Mouse (Mus musculus): ENCODE measurements at regions not wholly inside any gene's neighbourhood (a gene's known extent, or its start where the extent isn't known, plus 50 kb on each side); places are given as distances from the start of the nearest gene placed in this dataset.
A peak's percentile ranks its signal among the peaks of the same experiment; 100 is the strongest.
"Not testable (repeated sequence)": the region's sequence is repeated elsewhere in the genome, so short reads cannot be mapped to it uniquely, and the experiment has no call there.

GRCm38 (mm10) chr10:46741098-46741497 lies 1163.5 kb downstream of the Hace1 start:
- H3K36me3 ChIP-seq (ENCODE audit: control insufficient read depth, insufficient read depth, low read length), result no peaks in the 10 kb centered on the region
- H3K27ac ChIP-seq, result no peak overlapping the region
- TF ChIP-seq CTCF (IDR thresholded peaks at IDR 0.05) (no peak), EP300 (IDR thresholded peaks at IDR 0.05; ENCODE audit: insufficient read depth, low read depth, low read length) (no peak), POLR2A (IDR thresholded peaks at IDR 0.05; ENCODE audit: insufficient read depth, low read depth, low read length) (no peak)
- H3K27me3 ChIP-seq (ENCODE audit: control insufficient read depth, insufficient read depth, low read length), result no peaks in the 10 kb centered on the region
- no peak overlapping the region for H3K9ac ChIP-seq (ENCODE audit: low read depth, low read length)
- no peaks in the 10 kb centered on the region for H3K4me1 ChIP-seq (ENCODE audit: control insufficient read depth, insufficient read depth, low read length)
- H3K79me2 ChIP-seq (replicated peaks; ENCODE audit: control insufficient read depth, insufficient read depth, low read length), result no peaks in the 10 kb centered on the region
- intact Hi-C loops (cut with DNase I), result no loop called here
- no peak overlapping the region for H3K4me3 ChIP-seq
- 85% methylated on average over 3 of the region's 3 CpGs for WGBS
- no peak for DNase-seq

DNA sequence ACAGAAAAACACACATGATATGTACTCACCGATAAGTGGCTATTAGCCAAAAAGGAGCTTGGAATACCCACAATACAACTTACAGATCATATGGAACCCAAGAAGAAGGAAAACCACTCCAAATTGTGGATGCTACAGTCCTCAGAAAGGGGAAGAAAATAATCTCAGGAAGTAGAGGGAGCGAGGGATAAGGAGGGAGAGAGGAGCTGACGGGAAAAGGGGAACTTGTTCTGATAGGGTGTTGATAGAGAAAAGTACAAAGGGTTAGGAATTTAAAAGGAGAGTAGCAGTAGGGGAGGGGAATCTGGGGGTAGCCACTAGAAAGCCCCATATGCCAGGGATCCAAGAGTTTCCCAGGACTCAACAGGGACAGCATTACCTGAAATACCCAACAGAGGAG lies 1164.5 kb downstream of the Hace1 start:
- no peaks in the 10 kb centered on the region for H3K27me3 ChIP-seq (ENCODE audit: control insufficient read depth, insufficient read depth, low read length)
- no peak for DNase-seq
- H3K36me3 ChIP-seq (ENCODE audit: control insufficient read depth, insufficient read depth, low read length), result no peaks in the 10 kb centered on the region
- H3K4me3 ChIP-seq, result no peak overlapping the region
- H3K9ac ChIP-seq (ENCODE audit: low read depth, low read length), result no peak overlapping the region
- H3K27ac ChIP-seq, result no peak overlapping the region
- intact Hi-C loops (cut with DNase I), result no loop called here
- no peak for TF ChIP-seq EP300 (IDR thresholded peaks at IDR 0.05; ENCODE audit: insufficient read depth, low read depth, low read length)
- TF ChIP-seq CTCF (IDR thresholded peaks at IDR 0.05), result no peak
- no peak for TF ChIP-seq POLR2A (IDR thresholded peaks at IDR 0.05; ENCODE audit: insufficient read depth, low read depth, low read length)
- WGBS, result 40% methylated on average over 3 of the region's 3 CpGs
- no peaks in the 10 kb centered on the region for H3K4me1 ChIP-seq (ENCODE audit: control insufficient read depth, insufficient read depth, low read length)
- no peaks in the 10 kb centered on the region for H3K79me2 ChIP-seq (replicated peaks; ENCODE audit: control insufficient read depth, insufficient read depth, low read length)

- TF ChIP-seq CTCF (IDR thresholded peaks at IDR 0.05) (no peak), EP300 (IDR thresholded peaks at IDR 0.05; ENCODE audit: insufficient read depth, low read depth, low read length) (no peak), POLR2A (IDR thresholded peaks at IDR 0.05; ENCODE audit: insufficient read depth, low read depth, low read length) (no peak)
- no peaks in the 10 kb centered on the region for H3K27me3 ChIP-seq (ENCODE audit: control insufficient read depth, insufficient read depth, low read length)
- H3K36me3 ChIP-seq (ENCODE audit: control insufficient read depth, insufficient read depth, low read length), result no peaks in the 10 kb centered on the region
- no peaks in the 10 kb centered on the region for H3K79me2 ChIP-seq (replicated peaks; ENCODE audit: control insufficient read depth, insufficient read depth, low read length)
- H3K27ac ChIP-seq, result no peak overlapping the region
- no peak overlapping the region for H3K4me3 ChIP-seq
- no peaks in the 10 kb centered on the region for H3K4me1 ChIP-seq (ENCODE audit: control insufficient read depth, insufficient read depth, low read length)
- no peak overlapping the region for H3K9ac ChIP-seq (ENCODE audit: low read depth, low read length)
- intact Hi-C loops (cut with DNase I), result no loop called here
- no peak for DNase-seq
- 86% methylated on average over 1 of the region's 1 CpGs for WGBS
Observed at GRCm38 (mm10) chr10:46760923-46761322, 1183.3 kb downstream of the Hace1 start.

GRCm38 (mm10) chr10:46778729-46779128 lies 1201.1 kb downstream of the Hace1 start:
- no peak for DNase-seq
- TF ChIP-seq EP300 (IDR thresholded peaks at IDR 0.05; ENCODE audit: insufficient read depth, low read depth, low read length) (no peak), POLR2A (IDR thresholded peaks at IDR 0.05; ENCODE audit: insufficient read depth, low read depth, low read length) (no peak), CTCF (IDR thresholded peaks at IDR 0.05) (no peak)
- H3K79me2 ChIP-seq (replicated peaks; ENCODE audit: control insufficient read depth, insufficient read depth, low read length), result no peaks in the 10 kb centered on the region
- H3K9ac ChIP-seq (ENCODE audit: low read depth, low read length), result no peak overlapping the region
- no peaks in the 10 kb centered on the region for H3K36me3 ChIP-seq (ENCODE audit: control insufficient read depth, insufficient read depth, low read length)
- WGBS, result 73% methylated on average over 2 of the region's 2 CpGs
- H3K27ac ChIP-seq, result no peak overlapping the region
- no peaks in the 10 kb centered on the region for H3K4me1 ChIP-seq (ENCODE audit: control insufficient read depth, insufficient read depth, low read length)
- H3K4me3 ChIP-seq, result no peak overlapping the region
- no peaks in the 10 kb centered on the region for H3K27me3 ChIP-seq (ENCODE audit: control insufficient read depth, insufficient read depth, low read length)
- intact Hi-C loops (cut with DNase I), result no loop called here

- intact Hi-C loops (cut with DNase I); H3K4me3 ChIP-seq; H3K4me1 ChIP-seq (ENCODE audit: control insufficient read depth, insufficient read depth, low read length); H3K27ac ChIP-seq; H3K79me2 ChIP-seq (replicated peaks; ENCODE audit: control insufficient read depth, insufficient read depth, low read length); H3K27me3 ChIP-seq (ENCODE audit: control insufficient read depth, insufficient read depth, low read length); H3K9ac ChIP-seq (ENCODE audit: low read depth, low read length); H3K36me3 ChIP-seq (ENCODE audit: control insufficient read depth, insufficient read depth, low read length): not testable (repeated sequence)
- DNase-seq, result peak; percentile 54 to 61
- WGBS, result 9% methylated on average over 7 of the region's 7 CpGs
Observed at GRCm38 (mm10) chr10:46785723-46786122, 1208.1 kb downstream of the Hace1 start.

DNA sequence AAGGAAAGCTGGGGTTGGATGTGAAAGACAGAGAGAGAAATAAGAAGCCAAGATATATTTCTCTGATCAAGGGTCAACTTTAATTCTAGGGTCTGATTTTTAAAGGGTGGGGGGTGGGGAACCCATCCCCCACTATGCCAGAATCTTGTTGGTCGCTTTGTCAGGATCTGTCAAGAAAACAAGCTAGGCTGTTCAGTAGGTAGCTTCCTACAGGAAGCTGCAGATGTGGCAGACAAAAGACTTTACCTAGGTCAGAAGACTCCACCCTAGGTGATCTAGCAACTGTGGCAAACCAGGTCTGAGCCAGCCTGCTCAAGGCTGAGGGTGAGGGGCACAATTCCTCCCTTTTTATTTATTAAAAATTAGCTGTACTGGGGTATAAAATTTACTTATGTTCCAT lies 1236.6 kb downstream of the Hace1 start:
- 74% methylated on average over 1 of the region's 1 CpGs for WGBS

More for the DNA sequence above, 1236.6 kb downstream of the Hace1 start:
- DNase-seq, result no peak
- H3K79me2 ChIP-seq (replicated peaks; ENCODE audit: control insufficient read depth, insufficient read depth, low read length), result no peaks in the 10 kb centered on the region
- intact Hi-C loops (cut with DNase I), result no loop called here
- H3K9ac ChIP-seq (ENCODE audit: low read depth, low read length), result no peak overlapping the region
- H3K27ac ChIP-seq, result no peak overlapping the region
- TF ChIP-seq EP300 (IDR thresholded peaks at IDR 0.05; ENCODE audit: insufficient read depth, low read depth, low read length) (no peak), CTCF (IDR thresholded peaks at IDR 0.05) (no peak), POLR2A (IDR thresholded peaks at IDR 0.05; ENCODE audit: insufficient read depth, low read depth, low read length) (no peak)
- H3K4me3 ChIP-seq, result no peak overlapping the region
- no peaks in the 10 kb centered on the region for H3K27me3 ChIP-seq (ENCODE audit: control insufficient read depth, insufficient read depth, low read length)
- H3K4me1 ChIP-seq (ENCODE audit: control insufficient read depth, insufficient read depth, low read length), result no peaks in the 10 kb centered on the region
- no peaks in the 10 kb centered on the region for H3K36me3 ChIP-seq (ENCODE audit: control insufficient read depth, insufficient read depth, low read length)
